Mouse (Mus musculus) kidney, embryonic 16.5 days (tissue): ENCODE measurements at regions not wholly inside any gene's neighbourhood (a gene's known extent, or its start where the extent isn't known, plus 50 kb on each side); places are given as distances from the start of the nearest gene placed in this dataset.

ENCODE experiments used
- ATAC-seq: fragments of 200-750 bp; cut with Nextera tagmentation; 2 replicates; pipeline ENCODE4 v1.8.0; 2017; ENCODE audit warnings: moderate TSS enrichment; ENCODE audit not compliant: low FRiP score, low TSS enrichment
- H3K27ac ChIP-seq: fragments of 300-500 bp; sonication (generic); 2 replicates; pipeline ENCODE4 v1.5.1; 2014; ENCODE audit warnings: low read length
- H3K27me3 ChIP-seq: fragments of 300-500 bp; sonication (generic); 2 replicates; pipeline ENCODE4 v1.6.1; 2014; ENCODE audit warnings: low read length, control low read depth, mixed read lengths; ENCODE audit not compliant: insufficient read depth
- H3K36me3 ChIP-seq: fragments of 300-500 bp; sonication (generic); 2 replicates; pipeline ENCODE4 v1.6.1; 2014; ENCODE audit warnings: low read length, control low read depth, mixed read lengths; ENCODE audit not compliant: insufficient read depth
- H3K4me1 ChIP-seq: fragments of 300-500 bp; sonication (generic); 2 replicates; pipeline ENCODE4 v1.6.1; 2014; ENCODE audit warnings: low read length, control low read depth, mixed read lengths; ENCODE audit not compliant: insufficient read depth
- H3K4me2 ChIP-seq: fragments of 300-500 bp; sonication (generic); replicated peaks from 2 replicates; pipeline ENCODE4 v1.6.1; 2014; ENCODE audit warnings: low read depth, low read length
- H3K4me3 ChIP-seq: fragments of 300-500 bp; sonication (generic); 2 replicates; pipeline ENCODE4 v1.5.1; 2014; ENCODE audit warnings: mild to moderate bottlenecking, low read length
- H3K9ac ChIP-seq: fragments of 300-500 bp; sonication (generic); replicated peaks from 2 replicates; pipeline ENCODE4 v1.6.1; 2014; ENCODE audit warnings: low read length
- H3K9me3 ChIP-seq: fragments of 300-500 bp; sonication (generic); 2 replicates; pipeline ENCODE4 v1.6.1; 2016; ENCODE audit warnings: low read length, control low read depth
- WGBS: fragments of 180-500 bp; shearing (Covaris S2); extraction: QIAGEN DNeasy Blood & Tissue Kit; methylation state at CpG from one replicate; pipeline ENCODE4 v1.1.7; 2014; 5-methylcytosine and 5-hydroxymethylcytosine counted together

- Histone ChIP-seq H3K4me3 (no peak overlapping the region), H3K4me1 (peaks cover 23% of the 10 kb centered on the region), H3K4me2 (no peak overlapping the region), H3K27ac (peak overlapping the region; percentile 5; the same call in 1 of the 2 replicates), H3K36me3 (no peaks in the 10 kb centered on the region), H3K27me3 (no peaks in the 10 kb centered on the region), H3K9me3 (no peaks in the 10 kb centered on the region), H3K9ac (no peak overlapping the region)
- WGBS: 15% methylated on average over 9 of the region's 9 CpGs
- peak; percentile 78 for ATAC-seq
Measured at GRCm38 (mm10) chr13:59892340-59892739, 69.4 kb upstream of the Tut7 start.

DNA sequence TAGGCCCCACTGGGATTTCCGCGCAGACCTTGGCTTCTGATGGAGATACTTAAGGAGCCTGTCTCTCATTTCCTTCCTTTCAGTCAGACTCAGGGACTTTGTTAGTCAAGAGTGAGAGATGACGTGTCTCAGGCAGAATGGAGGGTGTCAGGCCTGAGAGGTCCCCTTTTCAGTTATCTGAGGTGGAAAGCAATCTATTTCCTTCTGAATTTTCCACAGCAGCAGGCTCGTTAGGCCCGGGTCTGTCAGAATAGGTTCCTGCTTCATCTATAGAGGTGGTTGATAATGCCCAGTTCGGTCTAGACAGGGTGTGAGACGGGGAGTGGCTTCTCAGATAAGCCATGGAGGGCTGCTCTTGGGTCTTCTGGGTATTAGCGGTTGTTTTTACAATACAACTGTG is 68.8 kb upstream of the Tut7 start:
- no peak overlapping the region for H3K9ac ChIP-seq
- no peak overlapping the region for H3K4me3 ChIP-seq
- no peaks in the 10 kb centered on the region for H3K27me3 ChIP-seq
- WGBS: 50% methylated on average over 8 of the region's 8 CpGs
- H3K36me3 ChIP-seq: no peaks in the 10 kb centered on the region
- H3K4me1 ChIP-seq: peaks cover 23% of the 10 kb centered on the region
- H3K4me2 ChIP-seq: no peak overlapping the region
- H3K9me3 ChIP-seq: peaks cover 3% of the 10 kb centered on the region
- 0 out of 2 replicates have a peak overlapping the region, but pooled peaks have one; percentile 16 for H3K27ac ChIP-seq
- ATAC-seq: 0 out of 2 replicates have a peak, but pooled peaks have one; percentile 23

DNA sequence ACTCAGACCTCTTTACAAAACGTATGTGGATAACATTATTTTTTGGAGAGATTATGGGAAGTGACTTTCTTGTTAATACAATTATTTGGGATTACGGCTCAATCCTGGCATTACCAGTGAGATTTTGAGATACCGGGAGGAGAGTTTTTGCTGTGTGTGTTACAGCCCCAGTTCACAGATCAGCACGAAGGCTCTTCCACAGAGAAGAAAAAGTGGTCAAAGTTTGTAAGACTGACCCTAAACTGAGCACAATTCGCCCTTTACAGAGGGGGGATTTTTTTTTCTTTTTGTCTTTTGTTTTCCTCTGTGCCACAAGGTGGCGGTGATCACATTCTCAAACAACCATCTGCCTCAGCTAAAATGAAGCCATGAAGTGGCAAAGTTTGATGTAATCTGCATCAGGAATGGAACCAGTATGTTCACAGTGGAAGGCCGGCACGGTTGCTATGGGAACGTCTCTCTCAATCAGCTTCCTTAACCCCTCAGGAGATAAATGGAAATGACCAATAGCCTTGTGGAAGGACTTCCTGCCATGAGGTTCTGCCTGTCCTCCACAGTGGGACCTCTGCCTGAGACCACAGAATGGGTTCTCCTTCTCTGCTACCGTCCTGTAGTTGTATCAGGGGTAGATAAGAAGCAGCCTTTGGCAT is 66.6 kb upstream of the Tut7 start:
- H3K36me3 ChIP-seq: no peaks in the 10 kb centered on the region
- no peak for ATAC-seq
- H3K9me3 ChIP-seq: peaks cover 6% of the 10 kb centered on the region
- WGBS: 22% methylated on average over 10 of the region's 10 CpGs
- no peak overlapping the region for H3K27ac ChIP-seq
- H3K27me3 ChIP-seq: no peaks in the 10 kb centered on the region
- no peak overlapping the region for H3K9ac ChIP-seq
- H3K4me2 ChIP-seq: no peak overlapping the region
- no peak overlapping the region for H3K4me3 ChIP-seq
- peaks cover 23% of the 10 kb centered on the region for H3K4me1 ChIP-seq

- H3K4me3 ChIP-seq: no peak overlapping the region
- H3K4me2 ChIP-seq: no peak overlapping the region
- H3K36me3 ChIP-seq: no peaks in the 10 kb centered on the region
- ATAC-seq: no peak
- H3K4me1 ChIP-seq: peaks cover 22% of the 10 kb centered on the region
- H3K27me3 ChIP-seq: no peaks in the 10 kb centered on the region
- H3K9me3 ChIP-seq: peaks cover 6% of the 10 kb centered on the region
- no peak overlapping the region for H3K27ac ChIP-seq
- H3K9ac ChIP-seq: no peak overlapping the region
Measured at GRCm38 (mm10) chr13:59888038-59889016, 65.4 kb upstream of the Tut7 start.

- no peak overlapping the region for H3K27ac ChIP-seq
- peaks cover 14% of the 10 kb centered on the region for H3K4me1 ChIP-seq
- peaks cover 6% of the 10 kb centered on the region for H3K9me3 ChIP-seq
- 70% methylated on average over 4 of the region's 4 CpGs for WGBS
- no peak overlapping the region for H3K4me2 ChIP-seq
- H3K36me3 ChIP-seq: no peaks in the 10 kb centered on the region
- H3K4me3 ChIP-seq: no peak overlapping the region
- H3K27me3 ChIP-seq: no peaks in the 10 kb centered on the region
- ATAC-seq: no peak
- no peak overlapping the region for H3K9ac ChIP-seq
Measured at GRCm38 (mm10) chr13:59887306-59887705, 64.4 kb upstream of the Tut7 start.

DNA sequence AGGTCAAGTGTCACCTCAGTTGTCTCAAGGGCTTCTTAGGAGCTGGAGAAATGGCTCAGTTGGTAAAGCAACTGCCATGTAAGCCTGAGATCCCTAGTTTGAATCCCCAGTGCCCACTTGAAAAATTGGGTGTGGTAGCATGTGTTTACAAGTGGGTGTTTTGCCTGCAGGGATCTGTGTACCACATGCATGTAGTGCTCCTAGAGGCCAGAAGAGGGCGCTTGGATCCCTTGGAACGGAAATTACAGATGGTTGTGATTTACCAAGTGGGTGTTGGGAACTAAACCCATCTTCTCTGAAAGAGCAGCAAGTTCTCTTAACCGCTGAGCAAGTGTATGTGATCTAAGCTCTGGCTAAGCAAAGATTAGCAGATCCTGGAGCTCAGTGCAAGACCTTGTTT is 63.6 kb upstream of the Tut7 start:
- ATAC-seq: no peak
- Histone ChIP-seq H3K4me2 (no peak overlapping the region), H3K36me3 (no peaks in the 10 kb centered on the region), H3K27ac (no peak overlapping the region), H3K9me3 (peaks cover 6% of the 10 kb centered on the region), H3K4me3 (no peak overlapping the region), H3K4me1 (peaks cover 8% of the 10 kb centered on the region), H3K9ac (no peak overlapping the region), H3K27me3 (no peaks in the 10 kb centered on the region)
- WGBS: 66% methylated on average over 3 of the region's 3 CpGs

- H3K9ac ChIP-seq: 0 out of 2 replicates have a peak overlapping the region, but pooled peaks have one; percentile 3
- H3K4me2 ChIP-seq: peak overlapping the region; percentile 38
- H3K27me3 ChIP-seq: no peaks in the 10 kb centered on the region
- no peak; the same call in 1 of the 2 replicates for ATAC-seq
- no peak overlapping the region for H3K4me3 ChIP-seq
- peaks cover 6% of the 10 kb centered on the region for H3K9me3 ChIP-seq
- WGBS: 17% methylated on average over 18 of the region's 19 CpGs
- H3K27ac ChIP-seq: 0 out of 2 replicates have a peak overlapping the region, but pooled peaks have one; percentile 21
- peaks cover 10% of the 10 kb centered on the region for H3K4me1 ChIP-seq
- H3K36me3 ChIP-seq: no peaks in the 10 kb centered on the region
Measured at GRCm38 (mm10) chr13:59881989-59882784, 59.2 kb upstream of the Tut7 start.

DNA sequence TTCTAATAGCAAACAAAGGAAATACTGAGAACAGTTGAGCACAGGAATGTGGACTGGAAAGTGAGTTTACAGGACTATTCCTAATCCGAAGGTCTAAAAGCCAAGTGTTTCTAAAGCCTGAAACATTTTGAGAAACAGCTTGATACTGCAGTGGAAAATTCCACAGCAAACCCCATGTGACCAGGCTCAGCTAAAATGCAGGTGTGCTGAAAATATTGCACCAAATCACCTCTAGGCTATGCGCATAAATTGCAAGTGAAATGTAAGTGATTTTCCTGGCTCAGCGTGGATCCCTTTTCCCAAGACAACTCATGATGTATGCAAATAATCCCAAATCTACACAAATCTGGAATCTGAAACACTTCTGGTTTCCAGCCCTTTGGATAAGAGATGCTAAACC is 57.1 kb upstream of the Tut7 start:
- Histone ChIP-seq H3K27me3 (no peaks in the 10 kb centered on the region), H3K4me2 (no peak overlapping the region), H3K36me3 (no peaks in the 10 kb centered on the region), H3K9ac (no peak overlapping the region), H3K4me1 (peaks cover 19% of the 10 kb centered on the region), H3K27ac (peak overlapping the region; percentile 48; the same call in 1 of the 2 replicates), H3K9me3 (no peaks in the 10 kb centered on the region), H3K4me3 (no peak overlapping the region)
- 66% methylated on average over 3 of the region's 3 CpGs for WGBS
- ATAC-seq: no peak

DNA sequence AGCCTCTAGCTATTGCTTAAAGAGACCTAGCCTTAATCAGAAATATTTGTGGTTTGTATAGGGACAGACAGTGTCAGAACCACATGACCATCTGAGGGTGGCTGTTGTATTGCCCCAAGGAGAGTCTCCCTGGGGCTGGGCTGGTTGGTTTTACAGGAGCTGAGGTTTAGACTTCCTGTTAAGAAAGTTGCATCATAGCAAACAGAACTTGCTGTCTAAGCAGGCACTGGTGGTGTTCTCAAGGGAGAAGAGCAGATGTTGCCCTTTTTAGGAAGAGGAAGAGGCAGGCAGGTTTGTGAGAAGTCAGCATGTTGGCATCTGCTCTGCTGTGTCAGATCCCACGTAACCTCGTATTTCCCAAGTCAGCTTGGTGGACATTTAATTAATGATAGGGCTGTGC is 52.7 kb upstream of the Tut7 start:
- no peaks in the 10 kb centered on the region for H3K27me3 ChIP-seq
- no peak overlapping the region for H3K4me2 ChIP-seq
- no peak overlapping the region for H3K9ac ChIP-seq
- no peak overlapping the region for H3K4me3 ChIP-seq
- WGBS: 7% methylated on average over 2 of the region's 2 CpGs
- H3K9me3 ChIP-seq: no peaks in the 10 kb centered on the region
- H3K27ac ChIP-seq: peak overlapping the region; percentile 13; the same call in 1 of the 2 replicates
- peak; percentile 71 for ATAC-seq
- no peaks in the 10 kb centered on the region for H3K36me3 ChIP-seq
- peaks cover 32% of the 10 kb centered on the region for H3K4me1 ChIP-seq
